Comparison of ENCODE assay signal across 8 mouse cellular contexts in the genomic region with DNA sequence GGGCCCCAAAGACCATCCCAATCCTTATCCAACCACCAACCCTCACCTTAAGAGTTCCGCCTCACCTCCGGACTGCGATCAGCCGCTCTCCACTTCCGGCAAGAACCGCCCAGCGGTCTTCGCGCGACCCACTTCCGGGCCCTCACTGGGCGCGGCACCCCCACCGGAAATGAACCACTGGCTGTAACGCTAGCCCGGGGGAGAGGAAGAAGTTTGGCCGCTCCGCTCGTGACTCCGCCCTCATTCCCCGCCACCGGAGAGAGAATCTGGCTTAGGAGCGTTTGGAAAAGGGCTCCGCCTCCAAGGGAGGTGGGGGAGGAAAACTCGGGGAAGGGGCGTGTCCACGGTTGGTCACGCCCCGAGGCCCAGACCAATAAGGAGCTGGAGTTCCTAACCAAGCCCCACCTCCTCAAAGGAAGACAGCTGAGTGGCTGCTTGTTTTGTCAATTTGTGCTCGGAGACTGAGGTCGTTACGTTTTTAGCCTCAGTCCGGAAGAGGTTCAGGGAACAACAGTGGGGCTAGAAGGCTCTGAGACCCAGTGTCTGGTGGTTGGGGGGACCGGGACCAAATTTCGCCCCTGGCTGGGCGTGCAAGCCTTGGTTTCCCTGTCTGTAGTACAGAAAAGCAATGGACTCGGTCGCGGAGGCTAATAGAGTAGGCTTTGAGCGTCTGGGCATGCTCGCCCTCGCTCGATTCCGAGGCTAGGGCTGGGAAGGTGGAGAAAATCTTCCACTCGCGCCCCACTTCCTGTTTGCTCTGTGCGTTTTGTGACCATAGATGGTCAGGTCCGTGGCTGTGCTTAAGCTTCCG. TPM values are rescaled to one million over a fixed set of nuclear protein-coding genes. Genes with fewer than 3 reads are reported as not detected.
DNase-seq lines count a peak whose midpoint lies in the region; ATAC-seq and TF ChIP-seq lines count a peak whose summit lies in the region.

A gene (minus strand): TSS at position 289 of the 811 bp plus-strand sequence.

- peak; percentile 100 for DNase-seq in ZHBTc4 (ENCODE audit: low read depth, low spot score)
- peak; percentile 99 for DNase-seq in gastrocnemius, adult 2 months
- DNase-seq in hindbrain, postnatal 0 days (ENCODE audit: low spot score): peak; percentile 99
- peak; percentile 97 for DNase-seq in left cerebral cortex, adult 2 months (ENCODE audit: extremely low spot score in 1 of 2, low spot score in 2 of 2)
- peak; percentile 97 to 98 for DNase-seq in right cerebral cortex, adult 2 months (ENCODE audit: low spot score in 2 of 2)
- DNase-seq in urinary bladder, postnatal 14 days (ENCODE audit: low spot score): peak; percentile 99

- H3K9ac ChIP-seq in hindbrain, postnatal 0 days (replicated peaks; ENCODE audit: low read length): peak within 1 kb of the TSS; percentile 79

- WGBS in hindbrain, postnatal 0 days: under 1% methylated on average over 49 of the region's 49 CpGs

- TF ChIP-seq CTCF in gastrocnemius, adult 2 months (IDR thresholded peaks at IDR 0.05): no peak
- no peak for TF ChIP-seq CTCF in hindbrain, postnatal 0 days (IDR thresholded peaks at IDR 0.05; ENCODE audit: low read depth)
- no peak for TF ChIP-seq CTCF in left cerebral cortex, adult 2 months (IDR thresholded peaks at IDR 0.05)

- H3K9me3 ChIP-seq in hindbrain, postnatal 0 days (ENCODE audit: low read length): no peaks in the 10 kb centered on the region

- peak; percentile 75 for ATAC-seq in common myeloid progenitor, adult 5-6 weeks (replicated peaks; ENCODE audit: low read depth, poor library complexity, severe bottlenecking)
- ATAC-seq in hindbrain, postnatal 0 days: peak; percentile 97
- ATAC-seq in megakaryocyte, adult 5-6 weeks (ENCODE audit: poor library complexity, severe bottlenecking): peak; percentile 71

- H3K27me3 ChIP-seq in hindbrain, postnatal 0 days (ENCODE audit: insufficient read depth, low read length): no peaks in the 10 kb centered on the region

- peak within 1 kb of the TSS; percentile 100 for H3K27ac ChIP-seq in gastrocnemius, adult 2 months
- peak within 1 kb of the TSS; percentile 99 for H3K27ac ChIP-seq in hindbrain, postnatal 0 days
- H3K27ac ChIP-seq in left cerebral cortex, adult 2 months: peak within 1 kb of the TSS; percentile 100

- H3K36me3 ChIP-seq in hindbrain, postnatal 0 days (ENCODE audit: insufficient read depth, low read length): no peaks in the 10 kb centered on the region

- intact Hi-C loops in gastrocnemius, adult 2 months (cut with DNase I): loop anchor here (2.0 kb wide), 1 partner anchor 1019 kb away; a partner anchor contains a TSS
- intact Hi-C loops in left cerebral cortex, adult 2 months (cut with DNase I): loop anchor here (1.0 kb wide), 1 partner anchor 50 kb away; a partner anchor contains a TSS

- peak within 1 kb of the TSS; percentile 80 for H3K4me2 ChIP-seq in hindbrain, postnatal 0 days (ENCODE audit: low read depth, low read length)

- H3K4me3 ChIP-seq in gastrocnemius, adult 2 months: peak within 1 kb of the TSS; percentile 96
- H3K4me3 ChIP-seq in hindbrain, postnatal 0 days (ENCODE audit: low read length): peak within 1 kb of the TSS; percentile 79
- H3K4me3 ChIP-seq in left cerebral cortex, adult 2 months: peak within 1 kb of the TSS; percentile 98

- peaks cover 17% of the 10 kb centered on the region for H3K4me1 ChIP-seq in hindbrain, postnatal 0 days (ENCODE audit: insufficient read depth, low read length)

RNA-seq across cellular contexts. Expression of the gene that starts here (rescaled TPM):
- 114 and 153 TPM in 2 replicates for total RNA-seq in common myeloid progenitor, adult 5-6 weeks (2017)
- 10 to 100 TPM; 17.4 to 25.5 TPM for total RNA-seq in gastrocnemius, adult 2 months (2021)
- 133 and 141 TPM in 2 replicates for total RNA-seq in hindbrain, postnatal 0 days (2014; rRNA removed)
- 59.9 and 60.1 TPM in 2 replicates for polyA plus RNA-seq in hindbrain, postnatal 0 days (2015; fragmentation: Nextera tagmentation; extraction: Ambion mirVana)
- 100 to 1,000 TPM; 260 to 281 TPM for total RNA-seq in left cerebral cortex, adult 2 months (2021)
- total RNA-seq in megakaryocyte, adult 5-6 weeks (2015): 417 and 420 TPM in 2 replicates
- 551 and 589 TPM in 2 replicates for total RNA-seq in megakaryocyte, adult 5-6 weeks (2017)

Comparison
In these comparisons a context has a peak if more than half of its experiments do, and no peak if none do; other contexts are left out.
1. Peak in every context shown above with its lines: DNase-seq, ATAC-seq, H3K4me3 ChIP-seq and H3K27ac ChIP-seq.